Mouse (Mus musculus) testis, adult 2 months (tissue): ENCODE data around the gene Ddr2.

ENCODE experiments used
- CTCF ChIP-seq: fragments of 200-500 bp; IDR thresholded peaks from 2 replicates; pipeline ENCODE4 v1.5.1; 2012; ENCODE audit warnings: low read depth, mild to moderate bottlenecking, inconsistent platforms, low read length, moderate library complexity; ENCODE audit not compliant: control insufficient read depth, insufficient read depth, insufficient replicate concordance
- POLR2A ChIP-seq: fragments of 200-500 bp; IDR thresholded peaks from 2 replicates; pipeline ENCODE4 v1.6.1; 2012; ENCODE audit warnings: low read depth, mild to moderate bottlenecking, inconsistent platforms, low read length, moderate library complexity; ENCODE audit not compliant: control insufficient read depth

- TF ChIP-seq CTCF (no peak), POLR2A (no peak)
Measured at GRCm38 (mm10) chr1:170035575-170035974, 75.0 kb downstream of the Ddr2 start.
